Mouse (Mus musculus): ENCODE measurements around the gene Prss44. TPM values are rescaled to one million over a fixed set of nuclear protein-coding genes. Genes with fewer than 3 reads are reported as not detected.

Prss44 gene
- polyA plus RNA-seq, 1 experiment, result not detected

DNA sequence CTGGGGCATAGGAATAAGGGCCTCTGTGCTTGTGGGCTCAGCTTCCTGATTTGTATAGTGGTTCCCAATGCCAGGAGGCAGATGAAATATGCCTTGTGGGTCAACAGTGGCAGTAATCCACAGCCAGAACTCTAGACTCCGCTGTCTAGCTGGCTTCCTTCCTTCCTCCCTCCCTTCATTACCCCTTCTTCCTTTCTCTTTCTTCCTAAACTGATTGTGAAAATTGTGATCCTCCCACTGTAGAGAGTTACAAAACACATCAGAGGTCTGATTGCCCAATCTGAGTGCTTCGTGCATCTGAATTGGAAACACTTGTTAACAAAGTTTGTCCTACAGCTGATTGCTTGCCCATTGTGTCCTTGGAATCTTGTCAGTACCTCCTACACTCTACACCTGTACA lies 27.6 kb downstream of the Prss44 start:
- WGBS, result 37% methylated on average over 2 of the region's 2 CpGs
- Histone ChIP-seq H3K4me1 (ENCODE audit: control insufficient read depth, insufficient read depth, insufficient read length, low read length) (no peaks in the 10 kb centered on the region), H3K4me3 (ENCODE audit: low read depth, low read length) (no peak overlapping the region), H3K27ac (ENCODE audit: insufficient read depth, low read depth, low read length) (no peak overlapping the region), H3K36me3 (ENCODE audit: control insufficient read depth, insufficient read depth, low read length) (no peaks in the 10 kb centered on the region), H3K27me3 (ENCODE audit: control insufficient read depth, insufficient read depth, low read length) (no peaks in the 10 kb centered on the region)
- TF ChIP-seq CTCF (IDR thresholded peaks at IDR 0.05; ENCODE audit: extremely low read depth, insufficient read length, insufficient replicate concordance, low read depth, low read length) (no peak), POLR2A (IDR thresholded peaks at IDR 0.05; ENCODE audit: low read depth, low read length) (no peak)

GRCm38 (mm10) chr9:110844206-110844605 lies 30.4 kb downstream of the Prss44 start, which contains the start of gene Prss46:
Prss46 (plus strand) TSS chr9:110844506.
- TF ChIP-seq CTCF (IDR thresholded peaks at IDR 0.05; ENCODE audit: extremely low read depth, insufficient read length, insufficient replicate concordance, low read depth, low read length), result no peak
- TF ChIP-seq POLR2A (IDR thresholded peaks at IDR 0.05; ENCODE audit: low read depth, low read length), result no peak
- Histone ChIP-seq H3K4me3 (ENCODE audit: low read depth, low read length) (no peak within 1 kb of the TSS), H3K4me1 (ENCODE audit: control insufficient read depth, insufficient read depth, insufficient read length, low read length) (no peaks in the 10 kb centered on the region), H3K27me3 (ENCODE audit: control insufficient read depth, insufficient read depth, low read length) (no peaks in the 10 kb centered on the region), H3K36me3 (ENCODE audit: control insufficient read depth, insufficient read depth, low read length) (no peaks in the 10 kb centered on the region), H3K27ac (ENCODE audit: insufficient read depth, low read depth, low read length) (no peak within 1 kb of the TSS)
- 73% methylated on average over 10 of the region's 10 CpGs for WGBS

GRCm38 (mm10) chr9:110849162-110849561 lies 35.4 kb downstream of the Prss44 start:
- Histone ChIP-seq H3K27ac (ENCODE audit: insufficient read depth, low read depth, low read length) (no peak overlapping the region), H3K36me3 (ENCODE audit: control insufficient read depth, insufficient read depth, low read length) (no peaks in the 10 kb centered on the region), H3K4me3 (ENCODE audit: low read depth, low read length) (no peak overlapping the region), H3K27me3 (ENCODE audit: control insufficient read depth, insufficient read depth, low read length) (no peaks in the 10 kb centered on the region), H3K4me1 (ENCODE audit: control insufficient read depth, insufficient read depth, insufficient read length, low read length) (no peaks in the 10 kb centered on the region)
- 73% methylated on average over 7 of the region's 7 CpGs for WGBS
- no peak for TF ChIP-seq CTCF (IDR thresholded peaks at IDR 0.05; ENCODE audit: extremely low read depth, insufficient read length, insufficient replicate concordance, low read depth, low read length)

DNA sequence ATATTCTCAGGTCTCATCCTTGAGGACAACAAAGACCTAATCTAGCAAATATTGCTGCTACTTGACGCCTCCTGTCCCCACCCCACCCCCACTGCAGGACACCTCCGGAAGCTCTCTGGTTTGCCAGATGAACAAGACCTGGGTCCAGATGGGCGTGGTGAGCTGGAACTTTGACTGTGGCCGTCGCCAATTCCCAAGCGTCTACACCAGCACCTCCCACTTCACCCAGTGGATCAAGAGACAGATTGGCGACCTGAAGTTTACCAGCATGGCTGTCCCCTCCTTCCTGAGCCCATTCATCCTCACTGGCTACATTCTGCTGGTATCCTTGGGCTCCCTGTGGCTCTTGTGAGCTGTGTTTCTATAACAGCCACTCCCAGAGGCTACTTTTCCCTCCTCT lies 42.1 kb downstream of the Prss44 start:
- Histone ChIP-seq H3K27me3 (ENCODE audit: control insufficient read depth, insufficient read depth, low read length) (peaks cover 15% of the 10 kb centered on the region), H3K4me3 (ENCODE audit: low read depth, low read length) (no peak overlapping the region), H3K36me3 (ENCODE audit: control insufficient read depth, insufficient read depth, low read length) (no peaks in the 10 kb centered on the region), H3K4me1 (ENCODE audit: control insufficient read depth, insufficient read depth, insufficient read length, low read length) (peaks cover 2% of the 10 kb centered on the region; the same call in 1 of the 2 replicates), H3K27ac (ENCODE audit: insufficient read depth, low read depth, low read length) (no peak overlapping the region)
- TF ChIP-seq CTCF (IDR thresholded peaks at IDR 0.05; ENCODE audit: extremely low read depth, insufficient read length, insufficient replicate concordance, low read depth, low read length) (no peak), POLR2A (IDR thresholded peaks at IDR 0.05; ENCODE audit: low read depth, low read length) (no peak)
- 38% methylated on average over 7 of the region's 7 CpGs for WGBS

- TF ChIP-seq CTCF (IDR thresholded peaks at IDR 0.05; ENCODE audit: extremely low read depth, insufficient read length, insufficient replicate concordance, low read depth, low read length) (no peak), POLR2A (IDR thresholded peaks at IDR 0.05; ENCODE audit: low read depth, low read length) (no peak)
- peaks cover 15% of the 10 kb centered on the region for H3K27me3 ChIP-seq (ENCODE audit: control insufficient read depth, insufficient read depth, low read length)
- H3K27ac ChIP-seq (ENCODE audit: insufficient read depth, low read depth, low read length), result no peak overlapping the region
- H3K4me1 ChIP-seq (ENCODE audit: control insufficient read depth, insufficient read depth, insufficient read length, low read length), result peaks cover 2% of the 10 kb centered on the region; the same call in 1 of the 2 replicates
- H3K4me3 ChIP-seq (ENCODE audit: low read depth, low read length), result no peak overlapping the region
- H3K36me3 ChIP-seq (ENCODE audit: control insufficient read depth, insufficient read depth, low read length), result no peaks in the 10 kb centered on the region
- WGBS, result 10% methylated on average over 4 of the region's 4 CpGs
Measured at GRCm38 (mm10) chr9:110856920-110857319, 43.1 kb downstream of the Prss44 start.

- Histone ChIP-seq H3K36me3 (ENCODE audit: control insufficient read depth, insufficient read depth, low read length) (no peaks in the 10 kb centered on the region), H3K4me1 (ENCODE audit: control insufficient read depth, insufficient read depth, insufficient read length, low read length) (peaks cover 2% of the 10 kb centered on the region; the same call in 1 of the 2 replicates), H3K27me3 (ENCODE audit: control insufficient read depth, insufficient read depth, low read length) (peaks cover 15% of the 10 kb centered on the region), H3K27ac (ENCODE audit: insufficient read depth, low read depth, low read length) (no peak within 1 kb of the TSS), H3K4me3 (ENCODE audit: low read depth, low read length) (no peak within 1 kb of the TSS)
- WGBS, result 16% methylated on average over 49 of the region's 50 CpGs
- TF ChIP-seq POLR2A (IDR thresholded peaks at IDR 0.05; ENCODE audit: low read depth, low read length) (no peak), CTCF (IDR thresholded peaks at IDR 0.05; ENCODE audit: extremely low read depth, insufficient read length, insufficient replicate concordance, low read depth, low read length) (peak; percentile 35; the same call in 1 of the 2 replicates)
Measured at GRCm38 (mm10) chr9:110857781-110858472, 44.1 kb downstream of the Prss44 start, which contains the start of gene Prss50. Prss50 (plus strand) TSS chr9:110857967.

GRCm38 (mm10) chr9:110858523-110858922 lies 44.7 kb downstream of the Prss44 start:
- Histone ChIP-seq H3K4me3 (ENCODE audit: low read depth, low read length) (no peak overlapping the region), H3K27ac (ENCODE audit: insufficient read depth, low read depth, low read length) (no peak overlapping the region), H3K27me3 (ENCODE audit: control insufficient read depth, insufficient read depth, low read length) (peaks cover 15% of the 10 kb centered on the region), H3K4me1 (ENCODE audit: control insufficient read depth, insufficient read depth, insufficient read length, low read length) (peaks cover 2% of the 10 kb centered on the region; the same call in 1 of the 2 replicates), H3K36me3 (ENCODE audit: control insufficient read depth, insufficient read depth, low read length) (no peaks in the 10 kb centered on the region)
- TF ChIP-seq POLR2A (IDR thresholded peaks at IDR 0.05; ENCODE audit: low read depth, low read length) (no peak), CTCF (IDR thresholded peaks at IDR 0.05; ENCODE audit: extremely low read depth, insufficient read length, insufficient replicate concordance, low read depth, low read length) (no peak)
- WGBS, result 74% methylated on average over 5 of the region's 5 CpGs
